Mouse (Mus musculus): ENCODE measurements around the gene Kbtbd2. TPM values are rescaled to one million over a fixed set of nuclear protein-coding genes. Genes with fewer than 3 reads are reported as not detected.

Gene Kbtbd2
- polyA plus RNA-seq, 1 experiment from 2014 or later = 31.6 TPM

- ATAC-seq (ENCODE audit: borderline replicate concordance, extremely low read depth, low FRiP score, low TSS enrichment) = peak; percentile 97
- WGBS = 40% methylated on average over 5 of the region's 5 CpGs
- Histone ChIP-seq H3K4me2 (no peak overlapping the region), H3K9ac (no peak overlapping the region), H3K9me3 (no peaks in the 10 kb centered on the region), H3K4me3 (no peak overlapping the region), H3K27me3 (no peaks in the 10 kb centered on the region), H3K36me3 (no peaks in the 10 kb centered on the region), H3K4me1 (no peaks in the 10 kb centered on the region), H3K27ac (peak overlapping the region; percentile 66; the same call in 1 of the 2 replicates)
Observed at GRCm38 (mm10) chr6:56818436-56819123, 21.0 kb upstream of the Kbtbd2 start.

GRCm38 (mm10) chr6:56813332-56813731 lies 15.7 kb upstream of the Kbtbd2 start:
- 59% methylated on average over 2 of the region's 2 CpGs for WGBS
- H3K27ac ChIP-seq = no peak overlapping the region

GRCm38 (mm10) chr6:56808656-56809055 lies 11.0 kb upstream of the Kbtbd2 start:
- H3K27me3 ChIP-seq = no peaks in the 10 kb centered on the region; the same call in 1 of the 2 replicates
- no peak overlapping the region for H3K4me2 ChIP-seq
- ATAC-seq (ENCODE audit: borderline replicate concordance, extremely low read depth, low FRiP score, low TSS enrichment) = peak; percentile 87; the same call in 1 of the 2 replicates
- H3K9me3 ChIP-seq = no peaks in the 10 kb centered on the region
- H3K27ac ChIP-seq = no peak overlapping the region
- no peaks in the 10 kb centered on the region for H3K36me3 ChIP-seq
- H3K9ac ChIP-seq = no peak overlapping the region
- no peak overlapping the region for H3K4me3 ChIP-seq
- 8% methylated on average over 3 of the region's 3 CpGs for WGBS
- no peaks in the 10 kb centered on the region; the same call in 1 of the 2 replicates for H3K4me1 ChIP-seq

More at GRCm38 (mm10) chr6:56813332-56813731, 15.7 kb upstream of the Kbtbd2 start:
- Histone ChIP-seq H3K9ac (no peak overlapping the region), H3K9me3 (no peaks in the 10 kb centered on the region), H3K27me3 (no peaks in the 10 kb centered on the region), H3K4me3 (no peak overlapping the region), H3K36me3 (no peaks in the 10 kb centered on the region), H3K4me2 (no peak overlapping the region), H3K4me1 (no peaks in the 10 kb centered on the region; the same call in 1 of the 2 replicates)
- ATAC-seq (ENCODE audit: borderline replicate concordance, extremely low read depth, low FRiP score, low TSS enrichment) = peak; percentile 34; the same call in 1 of the 2 replicates

- no peaks in the 10 kb centered on the region for H3K36me3 ChIP-seq
- H3K4me1 ChIP-seq = no peaks in the 10 kb centered on the region; the same call in 1 of the 2 replicates
- no peak overlapping the region for H3K4me3 ChIP-seq
- H3K27ac ChIP-seq = no peak overlapping the region
- 72% methylated on average over 2 of the region's 2 CpGs for WGBS
- no peaks in the 10 kb centered on the region for H3K9me3 ChIP-seq
- H3K4me2 ChIP-seq = no peak overlapping the region
- no peak overlapping the region for H3K9ac ChIP-seq
- no peak for ATAC-seq (ENCODE audit: borderline replicate concordance, extremely low read depth, low FRiP score, low TSS enrichment)
- H3K27me3 ChIP-seq = no peaks in the 10 kb centered on the region; the same call in 1 of the 2 replicates
Observed at GRCm38 (mm10) chr6:56806195-56806594, 8.6 kb upstream of the Kbtbd2 start.

GRCm38 (mm10) chr6:56805026-56805425 lies 7.4 kb upstream of the Kbtbd2 start:
- ATAC-seq (ENCODE audit: borderline replicate concordance, extremely low read depth, low FRiP score, low TSS enrichment) = no peak

GRCm38 (mm10) chr6:56798152-56798465 lies 496 bp upstream of the Kbtbd2 start:
- Histone ChIP-seq H3K4me3 (peak overlapping the region; percentile 92), H3K27me3 (no peaks in the 10 kb centered on the region), H3K36me3 (no peaks in the 10 kb centered on the region), H3K9ac (peak overlapping the region; percentile 96), H3K4me2 (peak overlapping the region; percentile 67), H3K4me1 (peaks cover 24% of the 10 kb centered on the region), H3K9me3 (no peaks in the 10 kb centered on the region), H3K27ac (peak overlapping the region; percentile 100)
- WGBS = 12% methylated on average over 8 of the region's 8 CpGs
- ATAC-seq (ENCODE audit: borderline replicate concordance, extremely low read depth, low FRiP score, low TSS enrichment) = no peak

More at GRCm38 (mm10) chr6:56805026-56805425, 7.4 kb upstream of the Kbtbd2 start:
- 81% methylated on average over 4 of the region's 4 CpGs for WGBS
- Histone ChIP-seq H3K9ac (no peak overlapping the region), H3K4me2 (no peak overlapping the region), H3K4me1 (no peaks in the 10 kb centered on the region; the same call in 1 of the 2 replicates), H3K27me3 (no peaks in the 10 kb centered on the region; the same call in 1 of the 2 replicates), H3K9me3 (no peaks in the 10 kb centered on the region), H3K36me3 (no peaks in the 10 kb centered on the region), H3K4me3 (no peak overlapping the region), H3K27ac (no peak overlapping the region)

GRCm38 (mm10) chr6:56796668-56797141 lies 908 bp downstream of the Kbtbd2 start:
- Histone ChIP-seq H3K4me2 (peak overlapping the region; percentile 67), H3K27me3 (no peaks in the 10 kb centered on the region), H3K4me3 (peak overlapping the region; percentile 92), H3K9ac (peak overlapping the region; percentile 96), H3K36me3 (no peaks in the 10 kb centered on the region), H3K4me1 (peaks cover 24% of the 10 kb centered on the region), H3K9me3 (no peaks in the 10 kb centered on the region), H3K27ac (peak overlapping the region; percentile 100)
- WGBS = under 1% methylated on average over 16 of the region's 16 CpGs
- ATAC-seq (ENCODE audit: borderline replicate concordance, extremely low read depth, low FRiP score, low TSS enrichment) = peak; percentile 47; the same call in 1 of the 2 replicates

- Histone ChIP-seq H3K36me3 (no peaks in the 10 kb centered on the region), H3K4me1 (peaks cover 24% of the 10 kb centered on the region), H3K9me3 (no peaks in the 10 kb centered on the region), H3K9ac (peak overlapping the region; percentile 96), H3K27me3 (no peaks in the 10 kb centered on the region), H3K4me3 (peak overlapping the region; percentile 92), H3K4me2 (peak overlapping the region; percentile 67), H3K27ac (peak overlapping the region; percentile 100)
- 2% methylated on average over 8 of the region's 8 CpGs for WGBS
- ATAC-seq (ENCODE audit: borderline replicate concordance, extremely low read depth, low FRiP score, low TSS enrichment) = no peak
Observed at GRCm38 (mm10) chr6:56796232-56796631, 1.4 kb downstream of the Kbtbd2 start.

GRCm38 (mm10) chr6:56794834-56795233 lies 2.8 kb downstream of the Kbtbd2 start:
- Histone ChIP-seq H3K4me1 (peaks cover 24% of the 10 kb centered on the region), H3K9me3 (no peaks in the 10 kb centered on the region), H3K27ac (no peak overlapping the region), H3K9ac (no peak overlapping the region), H3K4me3 (peak overlapping the region; percentile 92; the same call in 1 of the 2 replicates), H3K27me3 (no peaks in the 10 kb centered on the region), H3K4me2 (peak overlapping the region; percentile 67), H3K36me3 (no peaks in the 10 kb centered on the region)
- 80% methylated on average over 5 of the region's 5 CpGs for WGBS
- ATAC-seq (ENCODE audit: borderline replicate concordance, extremely low read depth, low FRiP score, low TSS enrichment) = no peak

GRCm38 (mm10) chr6:56789336-56789735 lies 8.3 kb downstream of the Kbtbd2 start:
- Histone ChIP-seq H3K27me3 (no peaks in the 10 kb centered on the region), H3K4me1 (peaks cover 8% of the 10 kb centered on the region), H3K4me3 (no peak overlapping the region), H3K9ac (no peak overlapping the region), H3K27ac (no peak overlapping the region), H3K4me2 (no peak overlapping the region), H3K9me3 (no peaks in the 10 kb centered on the region), H3K36me3 (peaks cover 19% of the 10 kb centered on the region)
- ATAC-seq (ENCODE audit: borderline replicate concordance, extremely low read depth, low FRiP score, low TSS enrichment) = no peak
- WGBS = 85% methylated on average over 3 of the region's 3 CpGs

GRCm38 (mm10) chr6:56787668-56788067 lies 9.9 kb downstream of the Kbtbd2 start:
- Histone ChIP-seq H3K27me3 (no peaks in the 10 kb centered on the region), H3K36me3 (peaks cover 33% of the 10 kb centered on the region), H3K4me1 (peaks cover 2% of the 10 kb centered on the region; the same call in 1 of the 2 replicates), H3K9ac (no peak overlapping the region), H3K9me3 (no peaks in the 10 kb centered on the region), H3K27ac (no peak overlapping the region), H3K4me3 (no peak overlapping the region), H3K4me2 (no peak overlapping the region)
- ATAC-seq (ENCODE audit: borderline replicate concordance, extremely low read depth, low FRiP score, low TSS enrichment) = no peak
- WGBS = 79% methylated on average over 2 of the region's 2 CpGs

GRCm38 (mm10) chr6:56785068-56785467 lies 12.5 kb downstream of the Kbtbd2 start:
- Histone ChIP-seq H3K27me3 (no peaks in the 10 kb centered on the region), H3K4me3 (no peak overlapping the region), H3K4me2 (no peak overlapping the region), H3K36me3 (peaks cover 44% of the 10 kb centered on the region), H3K4me1 (peaks cover 2% of the 10 kb centered on the region; the same call in 1 of the 2 replicates), H3K9ac (no peak overlapping the region), H3K27ac (no peak overlapping the region), H3K9me3 (no peaks in the 10 kb centered on the region)
- no peak for ATAC-seq (ENCODE audit: borderline replicate concordance, extremely low read depth, low FRiP score, low TSS enrichment)
- WGBS = 73% methylated on average over 5 of the region's 5 CpGs

All from lung, embryonic 15.5 days (tissue).